In genomic region chr14:59597398-59598259, GRCm38 (mm10) we compare ENCODE assay signal across 7 mouse cellular contexts. TPM values are rescaled to one million over a fixed set of nuclear protein-coding genes. Genes with fewer than 3 reads are reported as not detected.
DNase-seq lines count a peak whose midpoint lies in the region; ATAC-seq and TF ChIP-seq lines count a peak whose summit lies in the region.

TSS of gene Cdadc1 (minus strand) at chr14:59597959.

- peak within 1 kb of the TSS; percentile 97 for H3K4me2 ChIP-seq in embryonic facial prominence, embryonic 12.5 days (replicated peaks)
- peak within 1 kb of the TSS; percentile 98 for H3K4me2 ChIP-seq in limb, embryonic 12.5 days
- peak within 1 kb of the TSS; percentile 91 for H3K4me2 ChIP-seq in midbrain, embryonic 15.5 days

- H3K4me3 ChIP-seq in embryonic facial prominence, embryonic 12.5 days: peak within 1 kb of the TSS; percentile 89
- H3K4me3 ChIP-seq in kidney, adult 2 months (ENCODE audit: insufficient read depth, low read depth, low read length): peak within 1 kb of the TSS; percentile 96
- peak within 1 kb of the TSS; percentile 89 for H3K4me3 ChIP-seq in limb, embryonic 12.5 days (replicated peaks)
- peak within 1 kb of the TSS; percentile 89 for H3K4me3 ChIP-seq in midbrain, embryonic 15.5 days
- H3K4me3 ChIP-seq in spleen, adult 2 months (ENCODE audit: extremely low read depth, insufficient read depth, insufficient read length): peak within 1 kb of the TSS; percentile 97

- peak within 1 kb of the TSS; percentile 82 for H3K9ac ChIP-seq in embryonic facial prominence, embryonic 12.5 days
- peak within 1 kb of the TSS; percentile 80 for H3K9ac ChIP-seq in limb, embryonic 12.5 days (replicated peaks)
- H3K9ac ChIP-seq in midbrain, embryonic 15.5 days: peak within 1 kb of the TSS; percentile 92

- peaks cover 9% of the 10 kb centered on the region; the same call in 1 of the 2 replicates for H3K4me1 ChIP-seq in embryonic facial prominence, embryonic 12.5 days
- H3K4me1 ChIP-seq in kidney, adult 2 months (ENCODE audit: control insufficient read depth, insufficient read depth, low read length): no peaks in the 10 kb centered on the region; the same call in 1 of the 2 replicates
- peaks cover 9% of the 10 kb centered on the region for H3K4me1 ChIP-seq in limb, embryonic 12.5 days (replicated peaks)
- H3K4me1 ChIP-seq in midbrain, embryonic 15.5 days: peaks cover 18% of the 10 kb centered on the region
- peaks cover 7% of the 10 kb centered on the region; the same call in 1 of the 2 replicates for H3K4me1 ChIP-seq in spleen, adult 2 months (ENCODE audit: control insufficient read depth, insufficient read depth, insufficient read length)

- no peaks in the 10 kb centered on the region for H3K27me3 ChIP-seq in embryonic facial prominence, embryonic 12.5 days
- H3K27me3 ChIP-seq in kidney, adult 2 months (replicated peaks; ENCODE audit: control insufficient read depth, insufficient read depth, low read length): no peaks in the 10 kb centered on the region
- H3K27me3 ChIP-seq in limb, embryonic 12.5 days: 0 out of 2 replicates have a peak, but pooled peaks cover under 1% of the 10 kb centered on the region
- no peaks in the 10 kb centered on the region for H3K27me3 ChIP-seq in midbrain, embryonic 15.5 days (replicated peaks)
- H3K27me3 ChIP-seq in spleen, adult 2 months (ENCODE audit: control insufficient read depth, insufficient read depth, low read length): peaks cover 2% of the 10 kb centered on the region; the same call in 1 of the 2 replicates

- peak; percentile 89 for ATAC-seq in embryonic facial prominence, embryonic 12.5 days (ENCODE audit: insufficient number of reproducible peaks, insufficient read depth, low FRiP score, low TSS enrichment)
- ATAC-seq in limb, embryonic 12.5 days (ENCODE audit: insufficient number of reproducible peaks, insufficient read depth, low FRiP score, low TSS enrichment, low read depth): peak; percentile 78
- ATAC-seq in midbrain, embryonic 15.5 days (replicated peaks): peak; percentile 95

- H3K36me3 ChIP-seq in embryonic facial prominence, embryonic 12.5 days: 0 out of 2 replicates have a peak, but pooled peaks cover 4% of the 10 kb centered on the region
- H3K36me3 ChIP-seq in kidney, adult 2 months (ENCODE audit: control insufficient read depth, insufficient read depth, low read length): no peaks in the 10 kb centered on the region
- peaks cover 14% of the 10 kb centered on the region; the same call in 1 of the 2 replicates for H3K36me3 ChIP-seq in limb, embryonic 12.5 days
- 0 out of 2 replicates have a peak, but pooled peaks cover 3% of the 10 kb centered on the region for H3K36me3 ChIP-seq in midbrain, embryonic 15.5 days (replicated peaks)
- no peaks in the 10 kb centered on the region for H3K36me3 ChIP-seq in spleen, adult 2 months (ENCODE audit: control insufficient read depth, insufficient read depth, low read length)

- DNase-seq in adrenal gland, postnatal 25 days: peak; percentile 94
- peak; percentile 95 to 100 for DNase-seq in heart, adult 18-20 months
- DNase-seq in kidney, adult 2 months: peak; percentile 98
- DNase-seq in spleen, adult 2 months (ENCODE audit: low read depth in 1 of 2, low spot score in 2 of 2): peak; percentile 84 to 91

- H3K27ac ChIP-seq in embryonic facial prominence, embryonic 12.5 days: 0 out of 2 replicates have a peak within 1 kb of the TSS, but pooled peaks have one; percentile 46
- H3K27ac ChIP-seq in kidney, adult 2 months (ENCODE audit: insufficient read depth, low read depth, low read length): peak within 1 kb of the TSS; percentile 83
- H3K27ac ChIP-seq in limb, embryonic 12.5 days: peak within 1 kb of the TSS; percentile 18; the same call in 1 of the 2 replicates
- peak within 1 kb of the TSS; percentile 84 for H3K27ac ChIP-seq in midbrain, embryonic 15.5 days
- H3K27ac ChIP-seq in spleen, adult 2 months (ENCODE audit: insufficient read depth, low read length): peak within 1 kb of the TSS; percentile 80

- TF ChIP-seq POLR2A in kidney, adult 2 months (IDR thresholded peaks at IDR 0.05; ENCODE audit: low read depth, low read length): peak; percentile 67
- TF ChIP-seq POLR2A in spleen, adult 2 months (IDR thresholded peaks at IDR 0.05; ENCODE audit: low read depth, low read length): peak; percentile 44

- H3K9me3 ChIP-seq in embryonic facial prominence, embryonic 12.5 days: no peaks in the 10 kb centered on the region
- H3K9me3 ChIP-seq in limb, embryonic 12.5 days: no peaks in the 10 kb centered on the region
- H3K9me3 ChIP-seq in midbrain, embryonic 15.5 days: no peaks in the 10 kb centered on the region

- WGBS in embryonic facial prominence, embryonic 12.5 days: under 1% methylated on average over 47 of the region's 48 CpGs
- under 1% methylated on average over 45 of the region's 48 CpGs for WGBS in kidney, adult 2 months
- under 1% methylated on average over 42 of the region's 48 CpGs for WGBS in limb, embryonic 12.5 days
- WGBS in midbrain, embryonic 15.5 days: under 1% methylated on average over 47 of the region's 48 CpGs
- WGBS in spleen, adult 2 months: under 1% methylated on average over 47 of the region's 48 CpGs

- no peak for TF ChIP-seq CTCF in kidney, adult 2 months (conservative IDR thresholded peaks at IDR 0.05; ENCODE audit: insufficient read depth, insufficient read length, low read depth, low read length)
- TF ChIP-seq CTCF in spleen, adult 2 months (IDR thresholded peaks at IDR 0.05; ENCODE audit: extremely low read depth, insufficient read depth, insufficient read length, insufficient replicate concordance): no peak

RNA-seq across cellular contexts. Expression of gene Cdadc1, which starts in this region (rescaled TPM):
- 64.0 and 73.2 TPM in 2 replicates for total RNA-seq in adrenal gland, postnatal 25 days (2021)
- 34.1 and 36.0 TPM in 2 replicates for polyA plus RNA-seq in embryonic facial prominence, embryonic 12.5 days (2016; fragmentation: Nextera tagmentation; extraction: Ambion mirVana)
- 10 to 100 TPM; 51.5 to 56.0 TPM for total RNA-seq in heart, adult 18-20 months (2021)
- 6.1 and 10.8 TPM in 2 replicates for polyA plus RNA-seq in kidney, adult 2 months (2012; rRNA removed)
- polyA plus RNA-seq in limb, embryonic 12.5 days (2016; fragmentation: Nextera tagmentation; extraction: Ambion mirVana): 33.1 and 35.5 TPM in 2 replicates
- 36.7 and 37.1 TPM in 2 replicates for polyA plus RNA-seq in midbrain, embryonic 15.5 days (2015; fragmentation: Nextera tagmentation; extraction: Ambion mirVana)
- 2.2 and 2.8 TPM in 2 replicates for polyA plus RNA-seq in spleen, adult 2 months (2012; rRNA removed)

Comparison
In these comparisons a context has a peak if more than half of its experiments do, and no peak if none do; other contexts are left out.
1. Peak in every context shown above with its lines: DNase-seq, ATAC-seq, H3K4me3 ChIP-seq and H3K27ac ChIP-seq.
2. H3K27ac ChIP-seq: peak in every context shown above with its lines; median percentile 84 in midbrain, embryonic 15.5 days; 83 in kidney, adult 2 months; 80 in spleen, adult 2 months; 46 in embryonic facial prominence, embryonic 12.5 days; 18 in limb, embryonic 12.5 days.